Mouse (Mus musculus) adipocyte (in vitro differentiated cells): ENCODE results near the gene Cib4.

Experiments
- DNase-seq: peaks from one replicate; pipeline ENCODE4 v3.0.0-alpha.2; 2016; ENCODE audit warnings: low spot score

The Cib4 gene

GRCm38 (mm10) chr5:30571820-30572219, 26.2 kb upstream of the Cib4 start:
- no peak for DNase-seq

GRCm38 (mm10) chr5:30568479-30568878, 22.8 kb upstream of the Cib4 start:
- no peak for DNase-seq

- DNase-seq: no peak
Measured at GRCm38 (mm10) chr5:30559986-30560493, 14.4 kb upstream of the Cib4 start.

- DNase-seq: no peak
Measured at GRCm38 (mm10) chr5:30559421-30559820, 13.8 kb upstream of the Cib4 start.

- DNase-seq: peak; percentile 73
Measured at GRCm38 (mm10) chr5:30556284-30556683, 10.6 kb upstream of the Cib4 start.

GRCm38 (mm10) chr5:30554981-30555380, 9.3 kb upstream of the Cib4 start:
- DNase-seq: no peak

- DNase-seq: no peak
Measured at GRCm38 (mm10) chr5:30553936-30554335, 8.3 kb upstream of the Cib4 start.

- DNase-seq: no peak
Measured at GRCm38 (mm10) chr5:30552006-30552405, 6.4 kb upstream of the Cib4 start.

GRCm38 (mm10) chr5:30551022-30551638, 5.5 kb upstream of the Cib4 start:
- no peak for DNase-seq

DNA sequence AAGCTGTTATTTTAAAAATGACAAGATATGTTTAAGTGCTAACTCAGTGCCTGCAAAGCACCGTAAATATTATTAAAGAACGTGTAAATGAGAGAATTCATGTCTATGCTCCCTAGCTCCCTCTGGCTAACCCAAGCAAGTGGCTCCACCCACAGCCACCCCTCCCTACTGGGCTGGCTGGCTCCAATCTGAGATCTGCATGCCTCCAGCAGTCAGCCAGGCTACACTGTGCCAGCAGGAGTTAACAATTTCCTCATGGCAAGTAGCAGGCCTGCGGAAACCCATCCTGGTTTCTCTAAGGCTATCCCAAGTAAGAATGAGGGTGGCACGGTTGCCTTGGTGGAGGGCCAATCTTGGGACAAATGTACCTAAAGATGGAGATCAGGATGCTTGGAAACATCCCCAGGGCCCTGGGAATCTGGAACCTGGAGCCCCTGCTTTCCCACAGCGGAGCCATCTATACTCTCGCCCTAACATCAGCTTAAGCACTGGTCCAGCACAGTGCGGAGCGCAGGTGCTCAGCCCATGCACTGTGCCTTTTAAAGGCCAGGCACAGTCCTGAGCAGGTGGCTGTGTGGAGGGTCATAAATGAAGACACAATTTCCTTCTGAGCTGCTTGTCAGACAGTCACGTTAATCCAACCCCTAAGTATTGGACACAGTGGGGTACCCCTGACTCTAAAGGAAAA, 4.8 kb upstream of the Cib4 start:
- DNase-seq: peak; percentile 82

GRCm38 (mm10) chr5:30548681-30549080, 3.0 kb upstream of the Cib4 start:
- peak; percentile 39 for DNase-seq

GRCm38 (mm10) chr5:30536051-30536570, 9.5 kb downstream of the Cib4 start:
- no peak for DNase-seq

- DNase-seq: no peak
Measured at GRCm38 (mm10) chr5:30534637-30535036, 11.0 kb downstream of the Cib4 start.

DNA sequence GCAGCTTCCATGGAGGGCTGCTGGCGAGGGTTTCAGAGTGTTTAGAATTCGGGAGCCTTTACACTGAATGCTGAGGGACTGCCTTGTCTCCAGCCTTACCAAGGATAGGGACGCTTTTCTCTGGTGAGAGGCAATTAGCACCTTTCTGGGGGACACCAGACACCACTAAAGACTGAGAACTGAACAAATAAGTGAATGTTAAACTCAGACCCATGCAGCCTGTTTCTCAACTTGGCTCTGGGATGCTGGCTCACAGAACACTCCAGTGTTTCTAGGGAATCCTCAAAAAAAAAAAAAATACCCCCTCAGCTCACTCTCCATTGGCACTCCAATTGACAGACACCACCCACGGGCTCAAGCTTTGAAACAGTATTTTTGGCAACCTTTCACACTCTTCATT, 16.7 kb downstream of the Cib4 start:
- DNase-seq: no peak

GRCm38 (mm10) chr5:30527129-30527528, 18.5 kb downstream of the Cib4 start:
- DNase-seq: no peak

- no peak for DNase-seq
Measured at GRCm38 (mm10) chr5:30525920-30526836, 19.5 kb downstream of the Cib4 start.

GRCm38 (mm10) chr5:30524213-30524612, 21.4 kb downstream of the Cib4 start:
- DNase-seq: no peak

GRCm38 (mm10) chr5:30523131-30523530, 22.5 kb downstream of the Cib4 start:
- DNase-seq: peak; percentile 32

- DNase-seq: no peak
Measured at GRCm38 (mm10) chr5:30522406-30522805, 23.2 kb downstream of the Cib4 start.

GRCm38 (mm10) chr5:30520214-30520732, 25.4 kb downstream of the Cib4 start:
- peak; percentile 30 for DNase-seq

GRCm38 (mm10) chr5:30519494-30519893, 26.1 kb downstream of the Cib4 start:
- no peak for DNase-seq

- no peak for DNase-seq
Measured at GRCm38 (mm10) chr5:30518547-30518946, 27.1 kb downstream of the Cib4 start.
